Mouse (Mus musculus) skeletal muscle tissue, adult 2 months (tissue): ENCODE results near the gene Gm49342.
"Not testable (repeated sequence)": the region's sequence is repeated elsewhere in the genome, so short reads cannot be mapped to it uniquely, and the experiment has no call there.

Experiments
- DNase-seq: peaks from one replicate; pipeline ENCODE4 v3.0.0-alpha.2; 2012; ENCODE audit warnings: low read depth, low spot score

Gene Gm49342

DNA sequence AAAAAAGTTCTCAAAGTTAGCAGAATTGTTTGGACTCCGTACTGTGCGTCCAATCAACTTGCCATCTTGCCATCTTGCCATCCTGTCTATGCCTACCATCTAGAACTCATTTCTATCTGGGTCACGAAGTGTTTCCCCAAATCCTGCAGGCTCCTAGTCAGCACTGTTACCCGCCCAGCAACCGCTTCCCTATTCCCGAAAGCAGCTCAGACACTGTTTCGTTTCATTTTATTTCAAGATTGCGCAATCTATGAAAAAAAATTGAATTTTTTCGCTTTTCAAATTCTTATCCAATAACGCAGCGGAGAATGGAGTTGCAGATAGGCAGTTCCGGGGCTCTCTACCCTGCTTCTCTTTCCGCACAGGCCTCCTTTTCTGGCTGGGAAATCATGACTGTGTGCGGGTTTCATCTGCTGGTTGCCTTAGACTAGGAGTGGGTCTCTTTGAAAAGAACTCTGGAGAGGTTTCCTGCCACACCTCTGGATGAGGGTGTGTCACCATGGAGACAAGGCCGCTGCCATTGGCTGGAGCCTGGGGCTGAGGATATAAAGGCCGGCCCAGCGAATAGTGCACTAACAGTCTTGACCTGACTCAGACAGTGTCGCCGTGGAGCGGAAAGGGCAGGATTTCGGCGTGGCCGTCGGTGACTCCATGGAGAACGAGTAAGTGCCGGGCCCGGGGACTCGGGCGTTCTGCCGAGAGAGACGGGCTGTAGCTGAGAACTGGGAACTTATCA, at the start of gene Gm49342:
TSS of gene Gm49342 (plus strand) at position 586 of the 736 bp plus-strand sequence.
- peak; percentile 94 for DNase-seq

DNA sequence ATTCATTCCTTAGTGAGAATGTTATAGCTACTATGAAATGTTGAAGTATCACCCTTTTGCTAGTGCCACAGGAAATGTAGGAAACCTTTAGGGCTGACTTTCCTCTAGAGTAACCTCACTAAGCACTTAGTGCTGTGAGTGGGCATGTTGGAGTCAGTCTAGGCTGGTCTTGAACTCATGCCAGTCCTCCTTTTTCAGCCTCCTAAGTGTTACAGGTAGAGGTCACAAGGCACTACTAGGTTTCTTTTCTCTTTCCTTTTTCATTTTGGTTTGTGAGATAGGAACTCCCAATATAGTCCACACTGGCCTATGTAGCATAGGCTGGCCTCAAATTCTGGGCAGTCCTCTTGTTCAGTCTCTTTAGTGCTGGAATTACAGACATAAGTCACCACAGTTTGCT, 48.9 kb upstream of the Gm49342 start:
- no peak for DNase-seq

DNA sequence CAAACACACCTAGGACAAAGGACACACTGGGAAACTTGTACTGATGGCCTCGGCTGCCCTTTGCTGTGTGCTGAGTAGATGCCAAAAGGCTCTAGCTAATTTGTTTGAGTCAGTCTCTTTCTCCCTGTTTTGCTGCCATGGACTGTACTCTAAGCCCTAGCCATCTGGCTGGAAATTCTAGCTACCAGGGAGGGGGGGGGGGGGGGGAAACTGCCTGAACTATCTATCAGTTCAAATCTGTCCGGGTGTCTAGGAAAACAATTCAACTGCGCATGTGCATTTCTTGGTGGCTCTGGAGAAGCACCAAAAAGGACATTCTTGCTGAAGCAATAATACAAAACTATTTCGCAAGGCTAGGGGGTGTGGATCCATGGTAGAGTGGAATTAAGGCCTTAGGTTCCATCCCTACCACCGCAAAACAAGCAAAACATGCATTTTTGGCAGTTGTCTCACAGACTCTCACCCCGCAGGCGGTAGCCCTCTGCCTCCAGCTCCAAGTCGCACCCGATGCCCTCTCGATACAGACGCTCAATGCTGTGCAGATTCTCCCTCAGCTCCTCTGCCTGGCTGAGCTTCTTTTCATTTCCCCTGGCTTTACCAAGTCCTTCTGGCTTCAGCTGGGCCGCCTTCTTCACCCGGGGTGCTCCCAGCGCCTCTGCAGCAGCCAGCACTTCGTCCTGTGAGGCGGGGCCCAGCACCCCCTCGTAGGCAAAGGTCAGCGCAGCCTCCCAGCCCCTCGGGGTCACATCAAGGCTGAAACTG, 48.2 kb upstream of the Gm49342 start:
- DNase-seq: peak; percentile 96

DNA sequence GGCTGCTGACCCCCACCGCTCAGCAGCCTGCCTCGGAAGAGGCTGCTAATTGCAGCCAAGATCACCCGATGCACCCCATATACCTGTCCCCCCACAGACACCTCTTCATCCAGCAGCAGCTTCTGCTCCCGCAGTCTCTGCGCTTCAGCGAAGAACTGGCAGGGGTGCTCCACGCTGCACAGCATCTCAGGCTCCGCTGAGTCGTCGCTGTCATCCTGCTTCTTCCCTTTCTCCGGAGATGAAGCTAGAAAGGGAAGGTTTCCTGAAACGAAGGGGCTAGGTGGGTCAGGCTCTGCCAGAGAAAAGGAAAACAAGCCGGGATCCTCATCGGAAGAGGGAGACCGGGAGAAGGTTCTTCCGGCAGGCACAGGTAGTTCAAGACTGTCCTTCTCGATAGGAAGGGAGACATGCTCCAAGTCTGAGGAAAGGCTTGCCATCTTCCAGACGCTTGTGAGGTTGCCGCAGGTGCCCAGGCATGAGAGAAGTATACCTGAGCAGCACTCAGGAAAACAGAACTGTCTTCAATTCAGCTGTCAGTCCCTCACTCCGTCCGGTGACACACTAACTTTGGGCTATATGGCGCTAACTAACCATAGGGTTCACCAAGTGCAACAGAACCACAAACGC, 47.5 kb upstream of the Gm49342 start:
- DNase-seq: peak; percentile 37

DNA sequence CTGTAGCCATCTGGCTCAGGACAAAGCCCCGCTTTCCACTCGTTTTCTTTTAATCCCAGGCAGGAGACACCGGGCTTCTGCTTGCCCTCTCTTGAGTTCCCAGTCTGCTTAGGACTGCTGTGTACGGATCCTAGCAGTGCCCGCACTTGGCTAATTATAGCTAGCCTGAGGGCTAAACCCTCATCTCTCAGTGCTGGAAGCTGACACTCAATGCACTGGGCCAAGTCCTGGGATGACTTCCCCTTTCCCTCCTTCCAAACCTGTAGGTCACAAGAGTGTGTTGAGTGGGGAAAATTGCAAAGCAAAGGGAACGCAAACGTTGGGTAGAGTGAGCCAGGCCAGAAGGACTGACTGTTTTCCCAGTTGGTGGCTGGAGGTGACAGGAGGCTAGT, 46.9 kb upstream of the Gm49342 start, which contains the start of gene Klhl33:
TSS of gene Klhl33 (minus strand) at position 134 of the 392 bp plus-strand sequence.
- peak; percentile 85 for DNase-seq

DNA sequence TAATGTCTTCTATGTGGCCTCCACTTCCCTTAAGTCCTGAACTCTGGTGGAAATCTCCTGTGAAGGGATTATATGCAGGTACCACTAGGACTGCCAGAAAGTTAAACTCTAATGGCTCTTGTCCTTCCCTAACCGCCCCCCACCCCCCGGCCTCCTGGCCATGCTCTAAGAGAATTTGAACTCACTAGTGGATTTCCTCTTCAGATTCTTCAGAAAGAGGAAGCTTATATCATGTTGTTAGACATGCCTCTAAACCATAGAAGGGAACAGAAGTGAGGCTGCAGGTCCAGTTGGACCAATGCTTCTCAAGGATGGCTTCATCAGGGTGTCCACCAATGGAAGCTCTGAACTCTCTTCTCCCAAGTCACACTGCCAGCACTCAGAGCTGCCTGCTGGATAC, 46.3 kb upstream of the Gm49342 start:
- not testable (repeated sequence) for DNase-seq

DNA sequence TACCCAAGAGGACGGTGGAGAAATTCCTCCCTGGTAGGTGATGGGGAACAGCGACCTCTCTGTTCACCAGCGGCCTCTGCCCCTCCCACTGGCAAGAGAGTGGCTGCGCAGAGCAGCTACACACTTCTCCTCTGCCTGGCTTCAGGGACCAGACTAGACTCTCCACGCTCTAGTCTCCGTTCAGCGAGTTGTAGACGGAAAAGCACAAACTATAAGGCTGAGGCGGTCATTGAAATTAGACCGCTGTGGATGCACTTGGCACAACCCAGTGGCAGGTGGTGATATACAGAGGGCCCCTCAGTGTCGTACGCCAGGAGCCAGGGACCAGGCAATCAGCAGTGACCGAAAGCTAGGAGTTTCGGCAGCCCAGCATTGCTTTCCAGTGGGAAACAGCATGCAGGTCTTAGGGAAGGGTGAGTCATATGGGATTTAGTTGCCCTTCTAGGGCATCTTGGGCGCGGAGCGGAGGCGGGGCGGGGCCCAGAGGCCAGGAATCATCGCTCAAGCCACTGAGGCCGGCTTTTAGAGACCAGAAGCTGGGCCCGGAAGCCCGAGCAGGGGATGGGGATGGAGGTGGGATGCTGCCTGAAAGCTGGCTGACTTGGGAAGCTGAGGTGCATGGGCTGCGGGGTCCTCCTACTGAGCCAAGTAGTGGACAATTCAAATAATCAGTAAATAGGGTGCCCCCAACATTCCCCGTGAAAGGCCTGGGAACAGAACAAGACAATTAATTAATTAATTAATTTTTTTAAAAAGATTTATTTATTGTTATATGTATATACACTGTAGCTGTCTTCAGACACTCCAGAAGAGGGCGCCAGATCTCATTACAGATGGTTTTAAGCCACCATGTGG, 40.1 kb upstream of the Gm49342 start:
- DNase-seq: peak; percentile 49

DNA sequence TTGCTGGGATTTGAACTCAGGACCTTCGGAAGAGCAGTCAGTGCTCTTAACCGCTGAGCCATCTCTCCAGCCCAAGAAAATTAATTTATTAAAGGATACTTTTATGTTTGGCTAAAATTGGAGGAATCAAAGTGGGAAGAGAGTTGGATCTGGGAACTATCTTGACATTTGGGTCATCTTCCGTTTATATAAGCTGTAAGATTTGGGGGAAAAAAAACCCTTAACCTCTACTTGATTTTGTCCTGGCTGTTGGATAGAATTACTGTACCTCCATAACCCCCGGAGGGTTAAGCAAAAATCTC, 39.5 kb upstream of the Gm49342 start:
- DNase-seq: no peak

DNA sequence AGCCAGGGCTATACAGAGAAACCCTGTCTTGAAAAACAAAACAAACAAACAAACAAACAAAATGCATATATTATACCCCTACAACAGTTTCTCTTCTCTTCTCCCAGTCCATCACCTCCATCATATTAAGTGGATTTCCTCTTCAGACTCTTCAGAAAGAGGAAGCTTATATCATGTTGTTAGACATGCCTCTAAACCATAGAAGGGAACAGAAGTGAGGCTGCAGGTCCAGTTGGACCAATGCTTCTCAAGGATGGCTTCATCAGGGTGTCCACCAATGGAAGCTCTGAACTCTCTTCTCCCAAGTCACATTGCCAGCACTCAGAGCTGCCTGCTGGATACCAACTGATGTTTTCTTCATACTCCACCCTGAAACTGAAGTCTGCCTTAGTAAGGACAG, 39.0 kb upstream of the Gm49342 start:
- not testable (repeated sequence) for DNase-seq

DNA sequence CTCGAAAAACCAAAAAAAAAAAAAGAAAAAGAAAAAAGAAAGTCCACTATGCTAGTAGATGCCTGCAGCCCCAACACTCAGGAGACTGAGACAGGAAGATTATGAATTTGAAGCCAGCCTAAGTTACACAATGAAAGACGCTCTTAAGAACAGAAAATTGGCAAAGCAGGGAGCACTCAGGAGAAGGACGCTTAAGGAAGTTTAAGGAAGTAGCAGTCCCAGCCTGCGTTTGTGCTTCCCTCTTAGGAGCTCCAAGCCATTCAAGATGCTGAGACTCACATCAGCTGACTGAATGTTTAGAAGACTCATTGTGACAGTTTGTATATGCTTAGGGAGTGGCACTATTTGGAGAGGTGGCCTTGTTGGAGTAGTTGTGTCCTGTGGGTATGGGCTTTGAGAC, 36.2 kb upstream of the Gm49342 start:
- DNase-seq: no peak

DNA sequence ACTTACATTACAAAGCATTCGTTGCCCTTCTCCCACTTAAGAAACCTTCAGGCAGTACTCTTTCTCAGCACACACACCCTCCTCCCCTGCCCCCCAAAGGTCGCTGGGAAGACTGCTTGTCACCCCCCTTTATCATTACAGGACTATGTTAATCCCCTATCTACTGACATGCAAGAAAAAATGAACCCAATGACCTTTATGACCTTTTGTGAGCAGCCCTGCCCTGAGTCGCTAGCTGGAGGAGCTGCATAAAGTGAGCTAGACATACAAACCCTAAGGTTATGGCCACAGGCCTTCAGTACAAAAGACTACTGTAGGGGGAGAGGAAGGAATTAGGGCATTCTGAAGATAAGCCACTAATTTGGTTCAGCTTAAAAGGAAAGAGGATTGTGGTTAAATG, 33.0 kb upstream of the Gm49342 start:
- no peak for DNase-seq

DNA sequence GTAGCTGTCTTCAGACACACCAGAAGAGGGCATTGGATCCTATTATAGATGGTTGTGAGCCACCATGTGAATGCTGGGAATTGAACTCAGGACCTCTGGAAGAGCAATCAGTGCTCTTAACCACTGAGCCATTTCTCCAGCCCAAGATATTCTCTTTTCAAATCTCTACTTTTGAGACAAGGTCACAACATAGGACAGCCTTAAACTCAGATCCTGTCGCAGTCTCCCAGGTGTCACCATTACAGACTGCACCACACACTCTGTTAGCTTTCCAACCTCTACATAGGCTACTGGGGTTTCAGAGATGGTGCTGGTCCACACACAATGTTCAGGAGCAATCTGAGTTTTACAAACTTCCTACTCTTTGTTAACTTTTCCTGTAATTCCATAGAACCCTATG, 20.9 kb upstream of the Gm49342 start:
- DNase-seq: not testable (repeated sequence)

DNA sequence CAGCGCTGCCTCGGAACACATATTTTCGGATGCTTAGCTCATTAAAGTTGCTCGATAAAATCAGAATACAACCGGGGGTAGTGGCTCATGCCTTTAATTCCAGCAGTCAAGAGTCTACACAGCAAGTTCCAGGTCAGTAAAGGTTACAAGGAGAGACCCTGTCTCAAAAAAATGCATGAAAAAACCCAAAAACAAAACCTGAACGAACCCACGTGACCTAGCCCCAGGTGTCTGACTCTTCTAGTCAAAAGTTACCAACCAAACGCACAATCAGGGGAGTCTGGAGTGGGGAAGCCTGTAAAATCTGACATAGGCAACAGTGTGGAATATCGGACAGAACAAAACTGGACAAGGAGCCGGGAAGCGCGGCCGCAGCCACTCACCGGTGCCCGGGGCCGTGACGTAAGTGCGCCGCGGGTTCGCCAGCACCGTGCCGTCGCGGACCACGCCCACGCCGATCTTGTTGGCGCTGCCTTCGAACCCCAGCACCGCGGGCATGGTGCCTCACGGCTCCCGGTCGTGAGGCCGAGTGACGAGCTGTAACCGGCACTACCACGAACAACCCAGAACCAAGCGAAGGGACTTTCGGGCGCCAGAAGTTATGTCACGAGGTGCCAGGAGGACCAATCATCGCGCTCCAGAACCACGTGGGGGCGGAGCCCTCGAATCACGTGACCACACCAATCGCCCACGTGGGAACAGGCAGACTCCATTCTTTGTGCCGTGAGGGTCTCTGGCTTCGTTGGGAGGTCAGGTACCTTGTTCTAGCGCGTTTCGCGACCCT, 19.8 kb upstream of the Gm49342 start, which contains the start of the genes Osgep and Apex1:
TSS of gene Osgep (minus strand) at position 613 of the 784 bp plus-strand sequence.
TSS of gene Apex1 (plus strand) at position 688 of the 784 bp plus-strand sequence.
- DNase-seq: peak; percentile 96

DNA sequence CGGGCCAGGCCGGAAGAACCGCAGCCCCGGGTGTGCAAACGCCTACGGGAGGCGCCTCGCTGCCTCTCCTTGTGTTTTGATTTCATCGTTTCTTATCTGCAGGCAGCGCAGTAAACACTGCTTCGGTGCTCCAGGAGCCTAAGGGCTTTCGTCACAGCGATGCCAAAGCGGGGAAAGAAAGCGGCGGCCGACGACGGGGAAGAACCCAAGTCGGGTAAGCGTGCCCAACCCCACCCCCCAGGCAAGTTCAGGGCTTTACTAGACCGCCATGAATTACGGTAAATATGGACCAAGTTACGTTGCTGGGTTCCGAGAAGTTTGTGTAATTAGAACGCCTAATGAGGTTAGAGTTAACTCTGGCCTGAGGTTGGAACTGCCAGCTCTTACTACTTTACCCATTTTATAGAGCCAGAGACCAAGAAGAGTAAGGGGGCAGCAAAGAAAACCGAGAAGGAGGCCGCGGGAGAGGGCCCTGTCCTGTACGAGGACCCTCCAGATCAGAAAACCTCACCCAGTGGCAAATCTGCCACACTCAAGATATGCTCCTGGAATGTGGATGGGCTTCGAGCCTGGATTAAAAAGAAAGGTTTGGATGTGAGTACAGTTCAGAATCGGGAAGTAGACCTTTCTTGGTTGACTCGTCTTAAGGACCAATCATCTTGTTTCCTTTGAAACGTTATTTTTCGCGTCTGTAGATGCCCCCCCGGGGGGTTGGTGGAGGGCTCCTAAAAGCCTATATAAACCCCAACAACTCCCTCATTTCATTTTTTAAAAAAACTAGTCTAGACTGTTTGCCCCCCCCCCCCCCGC, 19.0 kb upstream of the Gm49342 start:
- DNase-seq: no peak

DNA sequence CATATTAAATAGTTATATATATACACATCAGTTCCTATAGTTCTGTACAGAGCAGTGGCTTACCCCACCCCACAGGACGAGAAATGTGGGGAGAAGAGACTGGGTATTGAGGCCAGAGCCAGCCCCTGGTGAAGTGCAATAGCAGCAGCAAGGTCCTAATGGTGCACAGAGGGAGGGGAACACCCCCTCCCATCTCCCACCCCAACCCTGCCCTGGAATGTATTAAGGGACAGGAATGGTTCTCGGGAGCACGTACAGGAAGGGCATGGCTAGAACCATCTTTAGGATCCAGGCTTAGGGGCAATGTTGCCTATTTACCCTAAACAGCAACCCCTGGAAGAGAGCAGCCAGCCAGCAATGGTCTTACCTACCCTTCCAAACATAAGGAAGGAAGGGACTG, 17.0 kb upstream of the Gm49342 start:
- no peak for DNase-seq

DNA sequence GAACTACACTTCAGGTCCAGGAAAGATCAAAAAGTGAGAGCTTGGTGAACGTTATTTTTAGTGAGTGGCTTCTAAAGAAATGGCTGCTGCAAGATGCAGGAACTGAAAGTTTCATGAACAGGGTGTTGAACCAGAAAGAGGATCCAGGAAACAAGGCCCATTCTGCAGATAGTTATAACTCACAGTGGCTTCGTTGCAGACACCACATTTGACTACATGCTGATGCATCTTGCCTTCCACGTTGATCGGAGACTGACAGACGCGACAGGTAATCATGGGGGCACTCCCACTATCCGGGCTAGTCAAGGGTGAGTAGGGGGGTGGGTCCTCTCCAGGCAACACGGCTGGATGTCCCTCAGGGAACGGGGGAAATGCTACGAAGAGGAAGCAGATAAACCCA, 14.4 kb upstream of the Gm49342 start:
- DNase-seq: no peak

DNA sequence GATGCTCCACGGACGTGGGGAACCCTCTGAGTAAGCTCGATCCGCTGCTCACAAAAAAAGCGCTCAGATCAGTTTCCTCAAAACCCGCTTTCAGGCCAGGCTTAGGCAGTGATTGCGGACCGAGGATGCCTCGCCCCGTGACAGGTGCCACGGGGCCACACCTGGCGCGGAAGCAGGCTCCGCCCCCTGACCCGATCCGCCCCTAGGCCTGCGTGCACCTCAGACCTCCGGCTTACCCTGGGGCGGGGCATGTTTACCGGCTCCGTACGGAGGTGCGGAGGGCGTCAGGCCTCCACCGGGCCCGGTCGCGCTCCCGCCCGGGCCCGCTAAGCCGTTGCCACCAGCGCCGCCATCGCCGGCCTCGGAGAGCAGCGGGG, 14.0 kb upstream of the Gm49342 start:
- peak; percentile 53 for DNase-seq

DNA sequence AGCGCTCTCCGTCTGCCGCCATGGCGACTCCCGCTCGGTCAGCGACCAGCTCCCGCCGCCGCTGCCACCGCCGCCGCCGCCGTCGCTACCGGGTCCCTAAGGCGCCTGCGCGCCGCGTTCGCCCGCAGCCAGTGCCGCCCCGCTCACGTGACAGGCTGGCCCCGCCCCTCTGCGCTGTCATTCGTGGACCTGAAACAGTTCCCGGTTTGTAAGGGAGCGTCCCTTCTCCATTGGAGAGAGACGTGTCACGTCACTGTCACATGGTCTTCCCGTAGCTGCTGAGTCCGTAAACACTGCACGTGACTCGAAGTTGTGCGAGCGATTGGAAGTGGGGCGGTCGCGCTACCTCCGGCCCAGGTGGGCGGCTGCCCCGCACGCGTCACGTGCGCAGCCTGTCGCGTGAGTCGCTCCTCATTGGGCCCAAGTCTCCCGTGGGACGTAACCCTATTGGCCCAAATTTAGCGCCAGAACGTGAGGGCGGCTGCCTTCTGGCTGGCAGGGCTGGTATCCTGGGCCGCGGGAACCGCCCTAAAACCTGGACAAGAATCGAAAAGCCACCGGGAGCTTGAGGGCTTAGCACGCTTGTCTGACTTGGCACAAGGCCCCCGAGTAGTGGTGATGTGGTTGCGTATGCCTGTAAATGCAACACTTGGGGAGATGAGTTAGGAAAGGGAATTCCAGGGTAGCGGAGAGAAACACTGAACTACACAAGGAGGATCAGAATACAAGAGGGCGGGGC, 13.4 kb upstream of the Gm49342 start, which contains the start of the genes Pip4p1 and Pnp:
TSS of gene Pip4p1 (minus strand) at position 103 of the 739 bp plus-strand sequence.
TSS of gene Pnp (plus strand) at position 329 of the 739 bp plus-strand sequence.
- peak; percentile 100 for DNase-seq

DNA sequence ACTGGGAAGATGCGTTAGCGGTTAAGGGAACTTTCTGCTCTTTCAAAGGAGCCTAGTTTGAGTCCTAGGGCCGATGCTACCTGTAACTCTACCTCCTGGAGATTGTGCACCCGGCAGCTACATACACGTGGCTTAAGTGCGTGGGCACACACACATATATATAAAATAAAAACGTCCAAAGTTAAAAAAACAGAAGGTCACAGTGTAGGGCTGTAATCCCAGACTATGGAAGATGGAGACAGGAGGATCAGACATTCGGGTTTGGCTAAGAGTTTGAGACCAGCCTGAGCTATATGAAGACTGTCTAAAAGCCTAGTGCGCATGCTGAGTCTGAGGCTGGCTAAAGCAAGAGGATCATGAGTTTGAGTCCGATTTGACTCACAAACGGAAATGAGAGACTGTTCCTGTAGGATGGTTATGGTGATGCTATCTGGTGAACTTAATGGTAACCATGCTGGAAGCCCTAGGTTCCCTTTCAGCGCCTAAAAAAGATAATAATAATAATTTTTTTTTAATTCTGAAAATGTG, 12.8 kb upstream of the Gm49342 start:
- no peak for DNase-seq
